In the genomic region with DNA sequence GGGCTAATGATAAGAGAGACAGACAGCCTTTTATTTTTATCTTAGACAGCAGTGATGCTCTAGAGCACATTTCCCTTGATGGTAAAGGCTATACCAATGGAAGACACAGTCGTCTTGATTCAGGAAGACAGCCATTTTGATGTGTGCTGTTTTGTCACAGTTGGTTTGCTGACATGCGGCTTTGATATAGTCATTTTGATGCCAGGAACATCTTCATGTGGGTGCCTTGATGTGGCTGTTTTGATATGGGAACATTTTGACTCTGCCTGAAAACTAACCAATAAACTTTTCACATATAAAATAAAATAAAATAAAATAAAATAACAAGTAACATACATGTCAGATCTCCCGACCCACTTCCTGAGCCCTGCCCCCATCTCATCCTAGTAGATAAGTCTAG, we compare ENCODE assay signal across 6 mouse cellular contexts.
"Had no signal": no experiment of that assay in that cellular context is flagged by ENCODE, and none has a peak within 500 bp of the region (broad histone marks: within the 10 kb centered on the region; RNA-seq: fewer than 3 reads in every experiment).

No protein-coding gene starts in this region.

- DNase-seq: kidney, adult 8-10 months; kidney, postnatal 14 days; liver; liver, embryonic 13.5 days; liver, postnatal 0 days; midbrain, embryonic 14.5 days had no signal
